ENCODE assay signal across 19 mouse cellular contexts in the genomic region with DNA sequence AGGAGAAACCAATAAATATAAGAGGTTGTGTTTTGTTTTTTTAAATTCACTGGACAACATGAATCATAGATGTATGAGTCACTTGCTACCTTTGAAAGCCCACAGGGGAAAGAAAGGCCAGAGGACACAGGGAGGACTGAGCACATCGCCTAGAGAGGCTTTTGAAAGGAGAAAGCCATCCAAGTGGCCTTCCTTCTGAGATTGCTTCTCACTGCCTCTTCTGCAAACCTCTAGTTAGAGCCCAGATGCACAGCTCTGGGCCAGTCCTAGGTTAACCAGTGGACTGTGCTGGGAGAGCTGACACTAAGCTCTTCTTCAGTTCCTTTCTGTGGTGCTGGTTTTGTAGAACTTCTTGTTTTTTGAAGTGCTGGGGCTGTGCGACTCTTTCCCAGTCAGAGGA. TPM values are rescaled to one million over a fixed set of nuclear protein-coding genes. Genes with fewer than 3 reads are reported as not detected.
A peak's percentile ranks its signal among the peaks of the same experiment; 100 is the strongest.
DNase-seq lines count a peak whose midpoint lies in the region; ATAC-seq and TF ChIP-seq lines count a peak whose summit lies in the region.
"Had no signal": no experiment of that assay in that cellular context is flagged by ENCODE, and none has a peak within 500 bp of the region (broad histone marks: within the 10 kb centered on the region; RNA-seq: fewer than 3 reads in every experiment).

No protein-coding gene starts in this region.

- H3K9ac ChIP-seq in intestine, postnatal 0 days (ENCODE audit: low read depth, low read length): no peak overlapping the region
- no peak overlapping the region for H3K9ac ChIP-seq in intestine, embryonic 15.5 days
- H3K9ac ChIP-seq: embryonic facial prominence, embryonic 15.5 days; forebrain, embryonic 13.5 days; hindbrain, embryonic 15.5 days; neural tube, embryonic 13.5 days had no signal

- no peak overlapping the region for H3K4me3 ChIP-seq in intestine, postnatal 0 days (ENCODE audit: low read depth, low read length)
- no peak overlapping the region for H3K4me3 ChIP-seq in intestine, embryonic 15.5 days (replicated peaks)
- H3K4me3 ChIP-seq in small intestine, adult 2 months (ENCODE audit: low read depth, low read length): peak overlapping the region; percentile 20; the same call in 1 of the 2 replicates
- H3K4me3 ChIP-seq: embryonic facial prominence, embryonic 15.5 days; forebrain, embryonic 13.5 days; hindbrain, embryonic 15.5 days; left cerebral cortex, adult 2 months; neural tube, embryonic 13.5 days had no signal

- no peaks in the 10 kb centered on the region for H3K36me3 ChIP-seq in intestine, postnatal 0 days (ENCODE audit: control insufficient read depth, insufficient read depth)
- no peaks in the 10 kb centered on the region for H3K36me3 ChIP-seq in intestine, embryonic 15.5 days
- H3K36me3 ChIP-seq in small intestine, adult 2 months (ENCODE audit: control insufficient read depth, insufficient read depth, low read length): no peaks in the 10 kb centered on the region
- H3K36me3 ChIP-seq: embryonic facial prominence, embryonic 15.5 days; hindbrain, embryonic 15.5 days; neural tube, embryonic 13.5 days had no signal

- peak overlapping the region; percentile 60 for H3K27ac ChIP-seq in intestine, postnatal 0 days (ENCODE audit: low read depth, low read length)
- H3K27ac ChIP-seq in intestine, embryonic 15.5 days: no peak overlapping the region
- peak overlapping the region; percentile 34 for H3K27ac ChIP-seq in small intestine, adult 2 months (ENCODE audit: insufficient read depth, low read depth, low read length)
- H3K27ac ChIP-seq: embryonic facial prominence, embryonic 15.5 days; forebrain, embryonic 13.5 days; hindbrain, embryonic 15.5 days; left cerebral cortex, adult 2 months; neural tube, embryonic 13.5 days had no signal

- TF ChIP-seq POLR2A in small intestine, adult 2 months (IDR thresholded peaks at IDR 0.05; ENCODE audit: low read depth, low read length): no peak

- TF ChIP-seq CTCF in intestine, postnatal 0 days (IDR thresholded peaks at IDR 0.05; ENCODE audit: low read depth): no peak
- no peak for TF ChIP-seq CTCF in small intestine, adult 2 months (IDR thresholded peaks at IDR 0.05; ENCODE audit: extremely low read depth, insufficient read length, insufficient replicate concordance, low read depth, low read length)

- H3K27me3 ChIP-seq in intestine, postnatal 0 days (replicated peaks; ENCODE audit: control insufficient read depth, insufficient read depth, low read length): no peaks in the 10 kb centered on the region
- H3K27me3 ChIP-seq in intestine, embryonic 15.5 days (replicated peaks): no peaks in the 10 kb centered on the region
- H3K27me3 ChIP-seq in small intestine, adult 2 months (ENCODE audit: control insufficient read depth, insufficient read depth, low read length): no peaks in the 10 kb centered on the region
- H3K27me3 ChIP-seq: embryonic facial prominence, embryonic 15.5 days; forebrain, embryonic 13.5 days; hindbrain, embryonic 15.5 days; neural tube, embryonic 13.5 days had no signal

- H3K4me2 ChIP-seq in intestine, postnatal 0 days (replicated peaks; ENCODE audit: low read depth): no peak overlapping the region
- no peak overlapping the region for H3K4me2 ChIP-seq in intestine, embryonic 15.5 days (replicated peaks)
- H3K4me2 ChIP-seq: embryonic facial prominence, embryonic 15.5 days; forebrain, embryonic 13.5 days; hindbrain, embryonic 15.5 days; neural tube, embryonic 13.5 days had no signal

- H3K9me3 ChIP-seq in intestine, postnatal 0 days (ENCODE audit: control insufficient read depth): no peaks in the 10 kb centered on the region
- H3K9me3 ChIP-seq in intestine, embryonic 15.5 days: no peaks in the 10 kb centered on the region
- H3K9me3 ChIP-seq: embryonic facial prominence, embryonic 15.5 days; forebrain, embryonic 13.5 days; hindbrain, embryonic 15.5 days; neural tube, embryonic 13.5 days had no signal

- H3K4me1 ChIP-seq in intestine, postnatal 0 days (replicated peaks; ENCODE audit: control insufficient read depth, insufficient read depth, low read length): peaks cover 14% of the 10 kb centered on the region
- peaks cover 18% of the 10 kb centered on the region; the same call in 1 of the 2 replicates for H3K4me1 ChIP-seq in intestine, embryonic 15.5 days (replicated peaks)
- peaks cover 55% of the 10 kb centered on the region for H3K4me1 ChIP-seq in small intestine, adult 2 months (ENCODE audit: control insufficient read depth, insufficient read depth, insufficient read length, low read length)

- DNase-seq in MN1 (ENCODE audit: low spot score): peak; percentile 33
- DNase-seq in induced T-regulatory cell, adult 2 months (ENCODE audit: low read depth): peak; percentile 44
- DNase-seq in urinary bladder, postnatal 10 days (ENCODE audit: low spot score): no peak
- no peak for DNase-seq in testis, postnatal 14 days (ENCODE audit: low spot score)
- no peak for DNase-seq in kidney, postnatal 10 days
- DNase-seq: cerebellum, adult 18-20 months; heart, postnatal 10 days; kidney, adult 8-10 months; right cerebral cortex, postnatal 4 days; thymus, postnatal 36 days had no signal

- no peak for ATAC-seq in intestine, postnatal 0 days
- no peak for ATAC-seq in intestine, embryonic 15.5 days
- ATAC-seq: CD4-positive, CD25-positive, alpha-beta regulatory T cell, adult 4 months; forebrain, embryonic 13.5 days had no signal

- 79% methylated on average over 2 of the region's 2 CpGs for WGBS in intestine, postnatal 0 days
- WGBS in intestine, embryonic 15.5 days: 80% methylated on average over 2 of the region's 2 CpGs
- WGBS in small intestine, adult 2 months: 70% methylated on average over 2 of the region's 2 CpGs

RNA-seq across cellular contexts. Expression of a gene that starts 40.9 kb away (rescaled TPM):
- polyA plus RNA-seq in intestine, postnatal 0 days (2015; fragmentation: Nextera tagmentation; extraction: Ambion mirVana): 91.4 and 95.4 TPM in 2 replicates
- 49.8 and 55.9 TPM in 2 replicates for polyA plus RNA-seq in intestine, embryonic 15.5 days (2015; fragmentation: Nextera tagmentation; extraction: Ambion mirVana)
- 28.0 and 66.3 TPM in 2 replicates for polyA plus RNA-seq in small intestine, adult 2 months (2012; rRNA removed)

Comparison
In these comparisons a context has a peak if more than half of its experiments do, and no peak if none do; other contexts are left out.
1. DNase-seq: peak in MN1 (single experiment) and induced T-regulatory cell, adult 2 months (single experiment); none in urinary bladder, postnatal 10 days (single experiment), testis, postnatal 14 days (single experiment) and kidney, postnatal 10 days (single experiment).